8 mouse cellular contexts compared by ENCODE assay signal in the genomic region with DNA sequence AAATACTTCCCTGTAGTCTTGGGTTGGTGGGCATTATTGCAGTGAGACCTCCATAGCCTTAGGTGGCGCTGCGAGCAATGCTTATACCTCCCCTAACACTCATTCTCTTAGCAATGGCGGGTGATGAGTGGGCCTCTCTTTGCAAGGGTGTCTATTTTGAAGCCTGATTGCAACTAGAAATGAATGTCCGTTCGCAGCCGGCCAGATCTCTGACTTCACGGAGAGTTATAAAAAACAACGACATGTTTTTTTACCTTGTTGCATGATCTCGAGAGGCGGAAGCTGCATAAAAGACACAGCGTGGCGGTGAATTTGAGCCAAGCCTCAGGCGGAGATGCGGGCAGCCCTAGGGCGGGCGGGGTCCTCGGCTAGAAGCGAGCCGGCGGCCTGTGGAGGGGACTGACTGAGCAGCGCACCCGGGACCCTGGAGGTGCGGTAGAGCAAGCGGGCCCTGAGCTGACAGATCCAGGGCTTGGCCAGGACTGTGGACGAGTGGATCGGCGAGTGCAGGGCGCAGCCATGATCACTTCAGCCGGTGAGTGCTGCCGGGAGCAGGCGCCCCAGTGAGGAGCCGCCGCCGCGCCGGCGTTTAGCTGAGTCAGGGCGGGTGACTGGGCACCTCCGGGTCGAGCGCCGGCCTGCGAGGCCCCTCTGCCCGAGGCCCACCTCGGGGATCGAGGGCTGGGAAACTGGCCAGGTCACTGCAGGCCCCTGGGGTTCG. TPM values are rescaled to one million over a fixed set of nuclear protein-coding genes. Genes with fewer than 3 reads are reported as not detected.
DNase-seq lines count a peak whose midpoint lies in the region; ATAC-seq and TF ChIP-seq lines count a peak whose summit lies in the region.

A gene (plus strand): TSS at position 117 of the 721 bp plus-strand sequence.

- peak within 1 kb of the TSS; percentile 87 for H3K4me2 ChIP-seq in lung, postnatal 0 days (replicated peaks; ENCODE audit: low read depth, low read length)

- peaks cover 5% of the 10 kb centered on the region; the same call in 1 of the 2 replicates for H3K9me3 ChIP-seq in hindbrain, embryonic 10.5 days
- H3K9me3 ChIP-seq in lung, postnatal 0 days (ENCODE audit: low read length) = no peaks in the 10 kb centered on the region

- peaks cover 23% of the 10 kb centered on the region for H3K36me3 ChIP-seq in hindbrain, embryonic 10.5 days
- H3K36me3 ChIP-seq in lung, postnatal 0 days (ENCODE audit: insufficient read depth, low read length) = no peaks in the 10 kb centered on the region

- peak; percentile 93 for ATAC-seq in frontal cortex, adult (ENCODE audit: low TSS enrichment)
- peak; percentile 94 for ATAC-seq in lung, postnatal 0 days

- H3K4me1 ChIP-seq in hindbrain, embryonic 10.5 days (replicated peaks) = peaks cover 13% of the 10 kb centered on the region
- peaks cover 9% of the 10 kb centered on the region; the same call in 1 of the 2 replicates for H3K4me1 ChIP-seq in lung, postnatal 0 days (ENCODE audit: insufficient read depth, low read depth, low read length)

- peak within 1 kb of the TSS; percentile 96 for H3K9ac ChIP-seq in lung, postnatal 0 days (replicated peaks; ENCODE audit: low read depth)

- TF ChIP-seq CTCF in lung, postnatal 0 days (IDR thresholded peaks at IDR 0.05) = peak; percentile 93

- H3K27me3 ChIP-seq in hindbrain, embryonic 10.5 days (ENCODE audit: insufficient read depth, poor library complexity, severe bottlenecking) = no peaks in the 10 kb centered on the region
- no peaks in the 10 kb centered on the region for H3K27me3 ChIP-seq in lung, postnatal 0 days (replicated peaks; ENCODE audit: insufficient read depth, low read length)

- H3K4me3 ChIP-seq in hindbrain, embryonic 10.5 days = peak within 1 kb of the TSS; percentile 97
- H3K4me3 ChIP-seq in lung, postnatal 0 days (ENCODE audit: low read depth, low read length) = peak within 1 kb of the TSS; percentile 97

- TF ChIP-seq EP300 in lung, postnatal 0 days (IDR thresholded peaks at IDR 0.05) = peak; percentile 81

- H3K27ac ChIP-seq in hindbrain, embryonic 10.5 days = peak within 1 kb of the TSS; percentile 98
- peak within 1 kb of the TSS; percentile 87 for H3K27ac ChIP-seq in lung, postnatal 0 days (ENCODE audit: low read length)

- DNase-seq in MN1 (ENCODE audit: low spot score) = peak; percentile 93
- peak; percentile 92 for DNase-seq in cerebellum, adult 9-10 months
- DNase-seq in hindbrain, embryonic 10.5 days (ENCODE audit: low spot score) = peak; percentile 92
- DNase-seq in layer of hippocampus, adult 9-11 months = peak; percentile 90
- peak; percentile 96 for DNase-seq in lung, postnatal 0 days (ENCODE audit: low spot score)
- DNase-seq in ovary, postnatal 14 days (ENCODE audit: low spot score) = peak; percentile 86
- DNase-seq in thymus, postnatal 14 days = peak; percentile 92

- WGBS in hindbrain, embryonic 10.5 days = under 1% methylated on average over 47 of the region's 47 CpGs
- WGBS in lung, postnatal 0 days = under 1% methylated on average over 44 of the region's 47 CpGs

RNA-seq across cellular contexts. Expression of the gene that starts here (rescaled TPM):
- polyA plus RNA-seq in hindbrain, embryonic 10.5 days (2016; fragmentation: Nextera tagmentation; extraction: Ambion mirVana) = 184 and 222 TPM in 2 replicates
- polyA plus RNA-seq in lung, postnatal 0 days (2015; fragmentation: Nextera tagmentation; extraction: Ambion mirVana) = 85.1 and 86.2 TPM in 2 replicates

Comparison
In these comparisons a context has a peak if more than half of its experiments do, and no peak if none do; other contexts are left out.
1. Peak in every context shown above with its lines: DNase-seq, ATAC-seq, H3K4me3 ChIP-seq and H3K27ac ChIP-seq.